Mouse (Mus musculus) stomach, postnatal 0 days (tissue): ENCODE measurements at regions not wholly inside any gene's neighbourhood (a gene's known extent, or its start where the extent isn't known, plus 50 kb on each side); places are given as distances from the start of the nearest gene placed in this dataset.
"Not testable (repeated sequence)": the region's sequence is repeated elsewhere in the genome, so short reads cannot be mapped to it uniquely, and the experiment has no call there.

Source experiments
- ATAC-seq: fragments of 200-750 bp; cut with Nextera tagmentation; 2 replicates; pipeline ENCODE4 v1.8.0; 2017; ENCODE audit not compliant: low FRiP score, low TSS enrichment
- DNase-seq: peaks from one replicate; pipeline ENCODE4 v3.0.0-alpha.2; 2016; ENCODE audit warnings: low spot score
- H3K27ac ChIP-seq: fragments of 300-500 bp; sonication (generic); replicated peaks from 2 replicates; pipeline ENCODE4 v1.5.1; 2014; ENCODE audit warnings: mild to moderate bottlenecking, control low read depth
- H3K27me3 ChIP-seq: fragments of 300-500 bp; sonication (generic); 2 replicates; pipeline ENCODE4 v1.6.1; 2014; ENCODE audit warnings: low read length; ENCODE audit not compliant: control insufficient read depth, insufficient read depth
- H3K36me3 ChIP-seq: fragments of 300-500 bp; sonication (generic); 2 replicates; pipeline ENCODE4 v1.6.1; 2014; ENCODE audit warnings: low read length, mixed read lengths; ENCODE audit not compliant: control insufficient read depth, insufficient read depth
- H3K4me1 ChIP-seq: fragments of 300-500 bp; sonication (generic); replicated peaks from 2 replicates; pipeline ENCODE4 v1.6.1; 2014; ENCODE audit warnings: antibody characterized with exemption; ENCODE audit not compliant: control insufficient read depth, insufficient read depth
- H3K4me2 ChIP-seq: fragments of 300-500 bp; sonication (generic); replicated peaks from 2 replicates; pipeline ENCODE4 v1.6.1; 2014; ENCODE audit warnings: low read depth, mild to moderate bottlenecking, control low read depth, moderate library complexity
- H3K4me3 ChIP-seq: fragments of 300-500 bp; sonication (generic); 2 replicates; pipeline ENCODE4 v1.5.1; 2014; ENCODE audit warnings: low read depth, low read length, control low read depth
- H3K9ac ChIP-seq: fragments of 300-500 bp; sonication (generic); 2 replicates; pipeline ENCODE4 v1.6.1; 2014; ENCODE audit warnings: mild to moderate bottlenecking, low read length, control low read depth, mixed read lengths
- H3K9me3 ChIP-seq: fragments of 300-500 bp; sonication (generic); 2 replicates; pipeline ENCODE4 v1.6.1; 2016; ENCODE audit warnings: low read length; ENCODE audit not compliant: control insufficient read depth
- CTCF ChIP-seq: IDR thresholded peaks from 2 replicates; pipeline ENCODE4 v1.5.1; 2016; ENCODE audit warnings: antibody characterized with exemption, low read depth, mild to moderate bottlenecking, moderate library complexity
- EP300 ChIP-seq: optimal IDR thresholded peaks from 2 replicates; pipeline ENCODE3; 2016; ENCODE audit warnings: antibody characterized with exemption
- WGBS: fragments of 180-500 bp; shearing (Covaris S2); extraction: QIAGEN DNeasy Blood & Tissue Kit; methylation state at CpG from one replicate; pipeline ENCODE4 v1.1.7; 2014; 5-methylcytosine and 5-hydroxymethylcytosine counted together

GRCm38 (mm10) chr2:11086996-11087395 is 84.9 kb upstream of the Prkcq start:
- no peak for TF ChIP-seq EP300
- peak; percentile 74 for TF ChIP-seq CTCF
- 37% methylated on average over 1 of the region's 1 CpGs for WGBS
- no peak overlapping the region for H3K4me2 ChIP-seq
- no peaks in the 10 kb centered on the region for H3K4me1 ChIP-seq
- H3K27me3 ChIP-seq: no peaks in the 10 kb centered on the region
- no peak for ATAC-seq
- no peak overlapping the region for H3K4me3 ChIP-seq
- H3K9ac ChIP-seq: no peak overlapping the region
- H3K36me3 ChIP-seq: no peaks in the 10 kb centered on the region
- no peak for DNase-seq
- no peaks in the 10 kb centered on the region for H3K9me3 ChIP-seq
- H3K27ac ChIP-seq: no peak overlapping the region

GRCm38 (mm10) chr2:11099834-11100622 is 71.9 kb upstream of the Prkcq start:
- H3K4me1 ChIP-seq, H3K36me3 ChIP-seq, H3K27ac ChIP-seq, ATAC-seq, H3K9ac ChIP-seq, H3K27me3 ChIP-seq, H3K9me3 ChIP-seq: not testable (repeated sequence)
- Histone ChIP-seq H3K4me3 (0 out of 2 replicates have a peak overlapping the region, but pooled peaks have one; percentile 10), H3K4me2 (peak overlapping the region; percentile 43)
- peak; percentile 18 for DNase-seq
- 41% methylated on average over 29 of the region's 34 CpGs for WGBS

GRCm38 (mm10) chr2:11113191-11113590 is 58.7 kb upstream of the Prkcq start:
- H3K4me1 ChIP-seq: no peaks in the 10 kb centered on the region
- 46% methylated on average over 8 of the region's 8 CpGs for WGBS
- H3K9me3 ChIP-seq: no peaks in the 10 kb centered on the region
- no peak overlapping the region for H3K4me2 ChIP-seq
- no peaks in the 10 kb centered on the region for H3K36me3 ChIP-seq
- TF ChIP-seq EP300 (no peak), CTCF (peak; percentile 76)
- no peak overlapping the region for H3K4me3 ChIP-seq
- no peak overlapping the region for H3K9ac ChIP-seq
- ATAC-seq (no peak), DNase-seq (no peak)
- H3K27ac ChIP-seq: no peak overlapping the region
- no peaks in the 10 kb centered on the region for H3K27me3 ChIP-seq

GRCm38 (mm10) chr2:11118625-11119024 is 53.3 kb upstream of the Prkcq start:
- DNase-seq (no peak), ATAC-seq (no peak)
- no peaks in the 10 kb centered on the region for H3K9me3 ChIP-seq
- WGBS: 73% methylated on average over 1 of the region's 1 CpGs
- H3K4me3 ChIP-seq: no peak overlapping the region
- no peaks in the 10 kb centered on the region for H3K27me3 ChIP-seq
- H3K4me1 ChIP-seq: no peaks in the 10 kb centered on the region
- H3K27ac ChIP-seq: no peak overlapping the region
- H3K9ac ChIP-seq: no peak overlapping the region
- TF ChIP-seq CTCF: no peak
- no peak for TF ChIP-seq EP300
- H3K4me2 ChIP-seq: no peak overlapping the region
- H3K36me3 ChIP-seq: no peaks in the 10 kb centered on the region

GRCm38 (mm10) chr2:11119301-11119700 is 52.6 kb upstream of the Prkcq start:
- Histone ChIP-seq H3K9me3 (no peaks in the 10 kb centered on the region), H3K4me1 (no peaks in the 10 kb centered on the region), H3K9ac (no peak overlapping the region), H3K36me3 (no peaks in the 10 kb centered on the region), H3K4me3 (no peak overlapping the region), H3K27ac (no peak overlapping the region), H3K4me2 (no peak overlapping the region), H3K27me3 (no peaks in the 10 kb centered on the region)
- ATAC-seq: no peak
- WGBS: 38% methylated on average over 9 of the region's 9 CpGs
- no peak for DNase-seq
- TF ChIP-seq CTCF: no peak
- no peak for TF ChIP-seq EP300
